Mouse (Mus musculus) c-Kit-positive CD71-positive TER-119-positive erythroid progenitor cells, embryonic 14.5 days (primary cell): Measurements from ENCODE around the gene Hacd1.

ENCODE experiments used
- DNase-seq: peaks from one replicate; pipeline ENCODE4 v3.0.0-alpha.2; 2013; ENCODE audit warnings: low spot score

Hacd1 gene

DNA sequence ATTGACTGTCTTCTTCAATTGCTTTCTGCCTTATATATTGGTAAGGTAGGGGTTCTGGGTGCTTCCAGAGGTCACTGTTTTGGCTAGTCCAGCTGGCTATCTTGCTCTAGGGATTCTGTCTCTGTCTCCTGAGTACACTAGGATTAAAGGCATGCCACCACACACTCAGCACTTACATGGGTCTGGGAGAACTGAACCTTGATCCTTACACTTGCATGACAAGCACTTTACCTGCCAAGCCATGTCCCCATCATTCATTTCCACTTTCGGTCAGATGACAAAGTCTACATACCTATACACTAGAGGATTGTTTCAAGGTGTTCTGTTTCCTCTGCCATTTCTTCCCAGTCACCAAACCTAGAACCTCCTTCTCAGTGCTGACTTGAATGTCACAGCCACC, 50.8 kb downstream of the Hacd1 start:
- DNase-seq = no peak

DNA sequence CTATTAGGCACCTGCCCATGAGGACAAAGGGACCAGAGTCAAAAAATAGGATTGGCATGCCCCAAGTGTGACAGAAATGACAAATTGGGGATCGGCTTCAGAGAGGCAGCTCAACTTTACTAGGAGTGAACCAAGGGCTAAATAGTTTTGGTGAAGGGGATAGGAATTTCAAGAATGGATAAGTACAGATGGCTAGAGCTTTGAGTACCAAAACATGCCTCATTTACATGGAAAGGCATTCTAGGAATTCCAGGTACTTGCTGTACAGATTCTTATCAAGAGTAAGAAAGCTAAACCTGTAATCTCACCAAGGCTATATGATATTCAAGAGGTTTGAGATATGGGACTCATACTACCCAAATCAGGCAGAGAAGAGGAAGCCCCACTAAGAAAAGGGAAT, 95.8 kb downstream of the Hacd1 start:
- DNase-seq = no peak

DNA sequence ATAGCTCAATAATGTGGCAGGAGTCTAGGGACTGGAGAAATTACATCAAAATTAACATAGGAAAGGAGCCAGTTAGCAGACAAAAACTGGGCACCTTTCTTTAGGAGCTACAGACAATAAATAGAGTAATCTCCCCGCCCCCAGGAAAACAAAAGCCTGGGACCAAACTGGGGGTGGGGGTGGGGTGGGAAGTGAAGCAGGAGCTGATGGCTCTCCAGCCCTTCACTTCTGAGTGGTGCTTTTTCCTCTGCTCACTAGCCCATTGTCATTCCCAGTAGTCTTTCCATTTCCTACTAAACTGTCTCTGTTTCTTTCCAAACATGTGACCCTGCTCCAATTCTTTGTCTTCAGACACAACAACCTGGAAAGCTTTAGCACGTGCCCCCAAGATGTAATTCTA, 99.5 kb downstream of the Hacd1 start:
- no peak for DNase-seq

DNA sequence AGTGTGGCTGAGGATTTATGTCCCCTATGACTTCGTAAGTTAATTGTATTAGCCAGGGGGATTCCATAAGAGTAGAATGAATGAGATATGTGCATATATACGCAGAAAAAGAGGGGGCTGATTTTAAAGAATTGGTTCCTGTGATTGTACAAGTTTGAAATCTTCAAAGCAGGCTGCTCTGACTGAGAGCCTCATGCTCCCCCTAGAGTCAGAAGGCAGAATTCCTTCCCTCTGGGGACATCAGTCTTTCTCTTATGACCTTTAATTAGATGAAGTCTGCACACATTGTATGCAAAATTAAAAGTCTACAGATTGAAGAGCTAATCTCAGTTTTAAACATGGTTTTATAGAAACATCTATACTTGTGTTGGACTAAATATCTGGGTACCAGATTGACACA, 117.8 kb downstream of the Hacd1 start:
- no peak for DNase-seq

DNA sequence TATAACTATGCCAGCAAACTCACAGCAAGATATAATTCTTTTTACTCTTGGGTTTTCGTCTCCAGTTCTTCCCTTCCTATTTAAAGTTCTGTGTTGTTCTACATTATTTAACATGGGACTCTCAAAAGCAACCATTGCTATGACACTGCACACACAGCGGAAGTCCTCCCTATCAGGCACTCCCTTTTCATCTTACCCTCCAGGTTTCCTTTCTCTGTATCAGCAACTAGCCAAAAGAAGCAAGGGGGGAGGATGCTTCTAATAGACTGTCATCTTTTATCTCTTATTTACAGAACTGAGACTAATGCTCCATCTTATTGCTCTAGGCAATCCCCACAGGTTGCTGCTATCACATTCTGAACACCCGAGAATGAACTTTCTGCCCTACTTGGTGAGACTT, 120.6 kb downstream of the Hacd1 start:
- no peak for DNase-seq

DNA sequence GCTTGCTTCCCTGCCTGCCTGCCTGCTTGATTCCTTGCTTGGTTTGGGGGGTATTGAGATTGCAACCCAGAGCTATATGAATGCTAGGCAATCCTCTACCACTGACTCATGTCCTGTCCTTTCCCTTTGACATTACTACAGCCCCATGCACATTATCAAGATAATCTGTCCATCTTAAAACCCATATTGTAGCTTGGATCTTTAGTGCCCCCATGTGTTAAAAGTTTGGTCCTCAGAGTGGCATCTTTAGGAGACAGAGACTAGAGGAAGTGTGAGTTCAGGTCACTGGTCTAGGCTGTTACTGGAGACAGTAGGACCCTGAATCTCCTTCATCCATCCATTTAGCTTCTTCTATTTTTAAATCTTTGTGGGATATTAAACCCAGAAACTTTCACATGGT, 123.7 kb downstream of the Hacd1 start:
- no peak for DNase-seq

DNA sequence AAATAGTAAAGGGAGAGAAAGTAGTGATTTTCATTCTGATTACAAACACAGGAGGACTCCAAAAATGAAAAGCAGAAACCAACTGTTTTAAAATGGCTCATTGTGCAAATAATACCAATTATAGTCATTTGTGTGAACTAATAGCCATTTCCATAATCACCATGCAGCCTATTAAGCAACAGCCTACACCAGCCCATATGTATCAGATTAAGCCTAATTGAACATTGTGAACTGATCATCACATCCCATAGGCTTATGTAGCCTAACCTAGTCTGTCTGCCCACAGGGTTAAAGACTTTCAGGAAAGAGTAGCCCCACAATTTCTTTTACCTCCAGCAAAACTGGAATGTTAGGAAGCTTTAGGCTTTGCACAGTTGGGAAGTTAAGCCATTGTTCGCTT, 125.2 kb downstream of the Hacd1 start:
- no peak for DNase-seq

DNA sequence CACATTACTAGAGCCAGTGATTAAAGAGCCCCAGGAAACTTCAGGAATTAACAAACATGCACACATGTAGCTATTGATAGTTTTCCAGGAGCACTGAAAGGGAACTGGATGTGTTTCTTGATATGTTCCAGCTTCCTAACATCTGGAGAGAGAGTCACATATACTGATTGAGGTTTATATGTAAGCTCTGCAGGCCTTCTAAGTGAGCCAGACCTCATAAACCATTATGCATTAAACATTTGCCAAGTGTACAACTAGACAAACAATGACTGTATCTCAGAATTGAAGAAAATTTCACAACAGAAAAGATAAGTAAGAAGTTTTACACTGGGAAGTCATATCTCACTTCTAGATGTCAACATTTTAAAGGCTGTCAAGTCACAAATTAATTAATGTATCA, 167.4 kb downstream of the Hacd1 start:
- DNase-seq = no peak

DNA sequence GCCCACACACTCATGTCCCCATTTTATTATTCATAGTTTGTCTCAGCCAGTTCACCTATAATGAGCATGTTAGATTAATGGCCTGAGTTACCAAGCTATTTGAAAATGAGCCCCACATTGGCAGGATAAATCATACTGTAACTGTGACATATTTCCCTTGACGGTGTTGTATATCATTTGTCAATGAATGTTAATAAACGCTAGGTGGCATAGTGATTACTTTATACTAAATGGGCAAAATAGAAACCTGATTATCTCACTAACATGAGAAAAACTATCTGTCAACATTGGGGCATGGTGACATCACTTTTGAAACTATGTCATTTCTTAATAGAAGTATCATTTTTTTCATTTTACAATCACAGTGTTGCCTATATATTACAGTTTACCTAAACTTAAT, 198.5 kb downstream of the Hacd1 start:
- DNase-seq = no peak

DNA sequence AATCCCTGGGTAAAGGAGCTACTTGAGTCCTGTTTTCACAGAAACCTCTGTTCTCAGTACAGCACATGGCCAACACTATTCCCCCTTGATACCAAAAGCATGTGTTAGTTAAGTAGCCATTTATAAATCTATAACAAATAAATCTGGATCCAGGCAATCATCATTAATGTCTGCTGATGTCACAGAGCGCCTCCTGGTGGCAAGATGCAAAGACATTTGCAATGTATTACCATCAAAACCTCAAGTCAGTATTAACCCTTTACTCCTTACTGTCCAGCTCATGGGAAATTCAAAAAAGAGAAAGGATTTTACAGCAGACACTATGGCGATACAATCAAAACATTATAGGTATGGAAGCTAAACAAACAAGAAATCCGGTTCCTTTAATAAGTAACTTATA, 200.4 kb downstream of the Hacd1 start:
- peak; percentile 13 for DNase-seq

DNA sequence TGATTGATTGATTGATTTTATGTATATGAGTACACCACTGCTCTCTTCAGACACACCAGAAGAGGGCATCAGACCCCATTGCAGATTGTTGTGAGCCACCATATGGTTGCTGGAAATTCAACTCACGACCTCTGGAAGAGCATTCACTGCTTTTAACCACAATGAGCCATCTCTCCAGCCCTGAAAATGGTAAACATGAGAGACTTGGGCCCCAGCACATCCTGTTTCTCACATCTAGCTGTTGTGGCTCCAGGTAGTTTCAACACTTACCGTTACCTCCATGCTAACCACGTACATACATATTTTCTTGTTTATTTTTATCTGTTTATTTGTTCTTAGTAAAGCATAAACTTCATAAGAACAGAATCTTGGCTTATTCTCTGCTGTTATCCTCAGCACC, 219.6 kb downstream of the Hacd1 start:
- DNase-seq = no peak

DNA sequence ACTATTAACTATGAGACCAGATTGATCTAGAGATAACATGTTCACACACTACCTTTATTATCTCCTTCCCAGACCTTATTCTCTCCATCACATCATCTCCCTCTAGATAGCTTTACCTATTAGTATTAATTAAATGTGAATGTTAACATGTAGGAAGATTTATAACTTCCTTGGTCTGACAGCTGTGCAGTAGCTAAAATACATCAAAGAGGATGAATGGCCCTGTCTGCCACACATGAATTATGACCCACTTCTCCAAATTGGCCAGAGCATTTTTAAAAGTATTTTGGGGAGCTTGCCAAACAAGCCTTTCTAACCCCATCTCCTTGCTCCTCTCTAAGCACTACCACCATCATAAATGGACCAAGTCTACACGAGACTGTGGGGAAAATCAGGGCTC, 220.9 kb downstream of the Hacd1 start:
- DNase-seq = no peak

DNA sequence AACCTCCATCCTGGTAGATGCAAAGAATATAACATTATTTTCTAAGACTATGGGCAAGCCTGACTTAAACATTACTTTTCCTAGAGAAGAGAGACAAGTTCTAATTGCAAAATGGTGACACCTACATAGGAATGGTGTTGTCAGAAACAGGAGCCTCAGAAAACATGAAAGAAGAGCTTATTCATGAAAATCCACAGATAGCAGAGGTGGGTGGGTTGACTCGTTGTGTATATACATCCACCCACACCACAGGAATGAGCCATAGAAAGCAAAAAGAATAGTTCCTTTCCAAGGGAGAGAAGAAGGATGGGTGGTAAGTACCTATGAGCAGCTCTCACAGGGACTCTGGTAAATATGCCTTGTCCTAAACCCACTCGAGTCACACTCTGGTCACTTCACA, 239.3 kb downstream of the Hacd1 start:
- DNase-seq = no peak

DNA sequence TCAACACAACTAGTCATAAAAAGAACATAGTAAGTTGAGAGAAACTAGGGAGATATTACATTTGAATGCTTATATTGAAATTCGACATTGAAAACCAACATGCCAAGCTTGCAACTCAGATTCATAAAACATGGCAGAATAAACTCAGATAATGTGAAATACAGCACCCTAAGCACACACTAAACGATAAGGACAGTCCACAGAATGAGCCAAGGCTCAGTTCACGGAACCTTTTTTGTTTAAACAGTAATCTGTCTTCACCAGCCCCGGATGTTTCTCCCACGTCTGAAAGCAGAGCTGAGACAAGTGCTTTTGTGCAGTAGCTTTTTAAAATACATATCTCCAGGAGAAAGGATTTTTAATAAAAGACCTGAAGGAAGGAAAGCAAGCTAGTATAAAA, 247.3 kb downstream of the Hacd1 start:
- no peak for DNase-seq

DNA sequence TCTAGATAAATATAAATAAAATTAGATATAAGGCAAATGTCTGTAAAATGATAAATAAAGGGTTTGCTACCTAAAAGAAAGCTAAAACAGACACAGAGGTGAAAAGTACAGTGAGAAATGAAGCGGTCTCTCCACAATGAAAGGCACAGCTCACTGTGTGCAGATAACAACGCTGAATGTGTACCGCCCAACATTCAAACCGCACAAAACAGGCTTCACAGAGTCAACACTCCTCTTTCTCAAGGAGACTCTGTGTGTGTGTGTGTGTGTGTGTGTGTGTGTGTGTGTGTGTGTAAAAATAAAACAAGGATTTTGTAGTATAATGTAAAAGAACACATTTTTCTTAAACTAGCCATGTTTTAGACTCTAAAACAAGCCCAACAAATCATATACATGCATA, 247.9 kb downstream of the Hacd1 start:
- DNase-seq = no peak

DNA sequence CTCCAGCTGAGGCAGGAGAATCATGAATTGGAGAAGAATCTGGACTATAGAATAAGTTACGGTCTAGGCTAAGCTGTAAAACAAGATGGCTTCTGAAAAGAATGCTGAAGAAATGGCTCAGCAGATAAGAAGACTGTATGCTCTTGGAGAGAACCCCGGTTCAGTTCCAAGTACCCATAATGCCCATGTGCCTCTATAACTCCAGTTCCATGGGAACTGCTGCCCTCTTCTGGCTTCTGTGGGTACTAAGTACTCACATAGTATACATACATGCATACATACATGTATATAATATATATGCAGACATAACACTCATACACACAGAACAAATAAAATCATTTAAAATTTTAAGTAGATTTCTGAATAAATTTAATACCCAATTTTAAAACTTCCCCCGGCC, 249.8 kb downstream of the Hacd1 start:
- peak; percentile 3 for DNase-seq

DNA sequence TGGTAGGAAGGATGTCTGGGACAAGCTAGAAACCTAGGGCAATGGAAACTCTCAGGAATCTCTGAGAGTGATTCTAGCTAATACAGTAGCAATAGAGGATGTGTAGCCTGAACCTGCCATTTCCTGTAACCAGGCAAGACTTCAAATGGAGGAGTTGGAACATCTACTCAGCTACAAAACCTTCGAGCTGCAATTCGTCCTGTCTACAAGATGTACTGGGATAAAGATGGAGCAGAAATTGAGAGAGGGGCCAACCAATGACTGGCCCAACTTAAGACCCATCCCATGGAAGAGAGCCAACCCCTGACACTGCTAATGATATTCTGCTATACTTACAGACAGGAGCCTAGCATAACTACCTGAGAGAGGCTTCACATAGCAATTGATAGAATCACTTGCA, 255.3 kb downstream of the Hacd1 start:
- DNase-seq = no peak
